Mouse (Mus musculus): ENCODE measurements around the gene Tanc1.
"Not testable (repeated sequence)": the region's sequence is repeated elsewhere in the genome, so short reads cannot be mapped to it uniquely, and the experiment has no call there.

Gene Tanc1

GRCm38 (mm10) chr2:59611831-59612732, at the start of gene Tanc1:
Tanc1 (plus strand) TSS chr2:59612042.
- DNase-seq (ENCODE audit: low spot score in 2 of 2) = peak; percentile 33 to 69

GRCm38 (mm10) chr2:59562215-59562614, 49.6 kb upstream of the Tanc1 start:
- DNase-seq (ENCODE audit: low spot score in 2 of 2) = no peak

DNA sequence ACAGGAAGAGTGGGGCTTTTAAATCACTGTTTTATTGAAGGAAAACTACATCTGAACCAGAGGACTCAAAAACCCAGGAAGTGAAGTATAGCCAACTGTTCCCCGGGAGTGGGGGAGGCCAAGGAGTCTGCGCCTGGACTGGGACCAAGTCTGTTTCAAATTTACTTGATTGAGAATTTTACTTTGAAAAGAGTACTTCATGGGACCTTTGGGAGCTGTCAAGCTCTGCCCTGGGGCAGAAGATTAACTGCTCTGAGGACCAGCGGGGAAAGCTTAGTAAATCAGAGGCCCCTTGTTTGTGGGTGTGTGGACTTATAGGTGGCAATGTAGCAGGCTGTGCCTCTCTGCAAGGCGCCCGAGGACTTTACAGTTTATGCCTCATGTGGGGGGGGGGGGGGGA, 49.1 kb upstream of the Tanc1 start:
- no peak for DNase-seq (ENCODE audit: low spot score in 2 of 2)

DNA sequence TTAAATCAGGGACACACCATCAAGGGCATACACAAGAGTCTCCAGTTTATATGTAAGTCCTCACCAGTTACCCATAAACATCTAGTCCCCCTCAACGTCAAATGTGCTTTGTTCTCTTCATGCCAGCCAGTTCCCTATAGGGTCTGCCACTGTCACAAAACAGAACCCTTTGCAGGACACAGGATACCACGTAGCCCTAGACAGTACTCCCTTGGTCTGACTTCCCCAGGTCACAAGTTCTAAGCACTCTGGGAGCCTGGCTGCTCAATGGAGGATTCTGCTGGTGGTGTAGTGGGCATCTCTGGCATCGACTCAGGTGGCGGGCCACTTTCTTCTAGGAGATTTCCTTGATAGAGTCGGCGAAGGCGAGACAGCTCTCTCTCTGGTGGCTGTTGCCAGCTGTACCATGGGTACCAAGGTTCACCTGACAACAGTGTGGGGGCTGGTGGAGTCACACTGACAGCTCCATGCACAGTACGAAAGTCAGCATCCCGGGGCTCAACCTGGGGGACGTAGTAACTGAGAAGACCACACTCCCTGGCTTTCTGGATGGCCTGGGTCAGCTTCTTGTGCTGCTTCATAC, 47.7 kb upstream of the Tanc1 start:
- DNase-seq (ENCODE audit: low spot score in 2 of 2) = not testable (repeated sequence)

- no peak for DNase-seq (ENCODE audit: low spot score in 2 of 2)
These were observed 46.9 kb upstream of the Tanc1 start for GRCm38 (mm10) chr2:59564947-59565346.

DNA sequence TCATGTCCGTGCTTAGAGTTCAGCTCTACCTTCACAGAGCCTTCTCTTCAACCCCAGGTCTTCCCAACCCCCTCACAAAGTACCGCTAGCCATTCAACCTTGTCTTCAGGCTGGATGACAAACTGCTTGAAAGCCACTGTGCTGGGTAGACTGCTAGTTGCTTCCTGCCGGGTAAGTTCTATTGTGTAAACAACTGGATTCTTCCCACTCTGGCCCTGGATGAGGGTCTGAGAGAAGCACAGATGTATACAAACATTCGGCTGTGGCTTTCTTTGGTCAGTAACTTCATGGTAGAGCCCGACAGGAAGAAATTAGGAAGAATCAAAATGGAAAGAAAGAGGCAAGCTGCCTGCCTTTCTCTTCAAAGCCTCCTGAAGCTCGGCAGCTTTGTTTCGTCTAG, 30.9 kb upstream of the Tanc1 start:
- DNase-seq (ENCODE audit: low spot score in 2 of 2) = no peak

- no peak for DNase-seq (ENCODE audit: low spot score in 2 of 2)
These were observed 27.9 kb upstream of the Tanc1 start for GRCm38 (mm10) chr2:59583961-59584360.

GRCm38 (mm10) chr2:59587387-59588095, 24.3 kb upstream of the Tanc1 start:
- DNase-seq (ENCODE audit: low spot score in 2 of 2) = no peak

GRCm38 (mm10) chr2:59588096-59588405, 23.8 kb upstream of the Tanc1 start:
- no peak for DNase-seq (ENCODE audit: low spot score in 2 of 2)

DNA sequence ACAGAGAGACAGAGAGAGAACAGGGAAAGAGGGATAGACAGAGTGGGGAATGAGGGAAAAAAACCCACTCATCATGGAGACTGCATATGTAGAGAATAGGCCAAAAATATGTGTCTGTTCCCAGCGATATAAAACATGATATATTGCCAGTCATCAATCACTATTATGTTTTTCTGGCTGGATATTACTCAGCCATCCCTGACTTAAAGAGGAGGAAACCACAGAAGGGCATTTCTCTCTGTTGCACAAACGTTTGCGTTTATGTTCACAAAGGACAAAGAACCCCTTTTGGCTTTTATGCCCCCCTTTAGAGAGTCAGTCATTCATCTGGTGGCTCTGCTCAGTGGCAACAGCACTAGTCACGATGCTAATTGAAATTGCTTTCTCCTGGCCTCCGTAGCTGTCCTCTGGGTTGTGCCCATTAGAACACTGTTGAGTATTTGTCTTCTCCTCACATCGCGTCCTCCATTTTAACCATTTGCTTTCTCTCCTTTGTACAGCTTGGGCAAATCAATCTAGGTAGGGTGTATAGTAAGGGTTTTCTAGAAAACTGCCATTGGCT, 18.4 kb upstream of the Tanc1 start:
- no peak for DNase-seq (ENCODE audit: low spot score in 2 of 2)

DNA sequence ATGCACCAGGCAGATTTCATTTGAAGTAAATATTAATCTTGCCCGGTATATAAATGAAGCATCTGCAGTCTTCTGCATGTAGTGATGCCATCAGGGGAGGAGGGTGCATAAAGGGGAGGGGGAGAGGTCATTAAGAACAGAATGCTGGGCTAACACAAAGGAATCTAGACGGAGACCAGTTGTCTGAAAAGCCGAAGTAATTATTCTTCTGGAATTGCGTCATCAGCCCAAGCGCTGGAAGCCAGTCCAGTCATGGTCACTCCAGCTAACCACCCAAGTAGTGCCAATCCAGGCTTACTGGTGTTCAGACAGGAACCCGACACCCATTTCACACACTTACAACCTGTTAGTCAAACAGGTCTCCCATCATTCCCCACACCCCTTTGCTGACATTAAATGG, 17.7 kb upstream of the Tanc1 start:
- DNase-seq (ENCODE audit: low spot score in 2 of 2) = no peak

DNA sequence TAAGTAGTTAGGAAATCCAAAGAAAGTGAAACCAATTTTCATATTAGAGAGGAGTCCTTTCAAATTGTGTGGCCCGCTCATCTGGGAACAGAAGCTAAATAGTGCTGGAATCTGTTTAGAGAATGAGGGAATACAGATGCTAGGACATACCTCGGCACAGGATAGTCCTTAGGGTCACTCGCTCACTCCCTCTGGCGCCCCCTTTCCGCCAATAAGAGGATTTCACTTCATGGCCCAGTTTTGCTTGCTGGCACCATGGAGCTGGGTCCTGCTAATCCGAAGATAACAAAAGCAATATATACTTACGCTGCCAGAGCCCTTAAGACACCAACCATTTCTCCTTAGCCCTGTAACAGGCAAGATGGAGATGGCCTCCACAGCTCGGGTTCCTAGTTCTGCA, 15.3 kb upstream of the Tanc1 start:
- DNase-seq (ENCODE audit: low spot score in 2 of 2) = no peak

DNA sequence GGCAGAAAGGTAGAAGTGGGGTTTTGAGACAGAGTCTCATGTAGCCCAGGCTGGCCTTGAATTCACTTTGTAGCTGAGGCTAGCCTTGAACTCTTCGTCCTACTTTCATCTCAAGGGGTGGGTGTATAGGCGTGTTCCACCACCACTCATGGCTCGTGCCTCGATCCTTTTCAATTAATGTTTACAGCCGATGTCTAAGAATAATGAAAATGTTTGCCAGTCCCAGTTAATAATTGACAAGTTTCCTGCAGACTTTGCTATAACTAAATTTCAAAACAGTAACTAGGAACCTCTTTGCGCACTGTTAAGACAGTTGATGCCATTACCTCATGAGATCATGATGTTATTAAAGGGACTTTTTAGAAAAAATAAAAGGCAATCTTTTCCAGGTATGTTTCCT, 13.6 kb upstream of the Tanc1 start:
- DNase-seq (ENCODE audit: low spot score in 2 of 2) = no peak

- DNase-seq (ENCODE audit: low spot score in 2 of 2) = no peak
These were observed 12.9 kb upstream of the Tanc1 start for GRCm38 (mm10) chr2:59598894-59599293.

- peak in 1 of 2 experiments; percentile 7 for DNase-seq (ENCODE audit: low spot score in 2 of 2)
These were observed 12.3 kb upstream of the Tanc1 start for GRCm38 (mm10) chr2:59599338-59600111.

DNA sequence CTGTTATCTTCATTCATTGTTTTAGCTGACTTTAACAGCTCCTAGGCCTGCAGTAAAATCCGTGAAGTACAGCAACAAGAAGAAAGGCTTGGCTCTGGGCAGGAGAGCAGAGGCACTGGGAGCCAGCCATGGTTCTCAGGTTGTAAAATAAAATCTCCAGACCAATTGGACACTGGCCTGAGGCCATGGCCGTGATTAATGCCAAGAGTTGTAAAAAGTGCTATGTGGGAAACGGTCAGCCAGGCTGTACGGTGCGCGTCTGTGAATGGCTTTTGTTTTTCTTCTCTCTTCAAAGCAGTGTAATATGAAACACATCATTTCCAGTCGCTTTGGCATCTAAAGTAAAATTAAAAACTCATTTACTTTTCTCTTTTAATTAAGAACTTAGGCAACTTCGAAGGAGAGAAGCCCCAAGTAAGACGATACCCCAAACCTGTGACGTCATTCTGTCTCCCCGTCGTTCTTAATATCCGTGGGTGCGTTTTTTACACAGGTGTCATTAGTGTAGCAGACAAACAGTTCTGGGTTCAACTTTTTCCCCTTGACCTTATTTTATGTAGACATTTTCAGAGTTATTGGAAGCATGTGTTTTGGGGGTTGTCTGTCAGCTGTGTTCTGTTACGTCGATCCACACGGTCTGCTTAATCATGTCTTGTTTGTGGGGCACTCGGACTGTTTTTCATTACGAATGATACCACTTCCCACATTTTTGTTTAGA, 11.6 kb upstream of the Tanc1 start:
- peak in 1 of 2 experiments; percentile 15 for DNase-seq (ENCODE audit: low spot score in 2 of 2)

GRCm38 (mm10) chr2:59600980-59601379, 10.9 kb upstream of the Tanc1 start:
- DNase-seq (ENCODE audit: low spot score in 2 of 2) = no peak

- no peak for DNase-seq (ENCODE audit: low spot score in 2 of 2)
These were observed 10.4 kb upstream of the Tanc1 start for GRCm38 (mm10) chr2:59601452-59601851.

- DNase-seq (ENCODE audit: low spot score in 2 of 2) = no peak
These were observed 2.9 kb upstream of the Tanc1 start for GRCm38 (mm10) chr2:59608958-59609357.

GRCm38 (mm10) chr2:59611216-59611810, 529 bp upstream of the Tanc1 start:
- no peak for DNase-seq (ENCODE audit: low spot score in 2 of 2)

All from cerebellum, postnatal 4 days (tissue).